Mouse (Mus musculus) retina, embryonic 14.5 days (tissue): ENCODE measurements around the gene Lcn2.

ENCODE experiments used
- DNase-seq: peaks from one replicate; pipeline ENCODE4 v3.0.0-alpha.2; 2015; ENCODE audit warnings: low spot score

Gene Lcn2

GRCm38 (mm10) chr2:32342539-32343350, 45.3 kb downstream of the Lcn2 start:
- no peak for DNase-seq

- no peak for DNase-seq
These were observed 46.0 kb downstream of the Lcn2 start for GRCm38 (mm10) chr2:32342039-32342438.

GRCm38 (mm10) chr2:32341634-32341939, 46.5 kb downstream of the Lcn2 start:
- DNase-seq: no peak

DNA sequence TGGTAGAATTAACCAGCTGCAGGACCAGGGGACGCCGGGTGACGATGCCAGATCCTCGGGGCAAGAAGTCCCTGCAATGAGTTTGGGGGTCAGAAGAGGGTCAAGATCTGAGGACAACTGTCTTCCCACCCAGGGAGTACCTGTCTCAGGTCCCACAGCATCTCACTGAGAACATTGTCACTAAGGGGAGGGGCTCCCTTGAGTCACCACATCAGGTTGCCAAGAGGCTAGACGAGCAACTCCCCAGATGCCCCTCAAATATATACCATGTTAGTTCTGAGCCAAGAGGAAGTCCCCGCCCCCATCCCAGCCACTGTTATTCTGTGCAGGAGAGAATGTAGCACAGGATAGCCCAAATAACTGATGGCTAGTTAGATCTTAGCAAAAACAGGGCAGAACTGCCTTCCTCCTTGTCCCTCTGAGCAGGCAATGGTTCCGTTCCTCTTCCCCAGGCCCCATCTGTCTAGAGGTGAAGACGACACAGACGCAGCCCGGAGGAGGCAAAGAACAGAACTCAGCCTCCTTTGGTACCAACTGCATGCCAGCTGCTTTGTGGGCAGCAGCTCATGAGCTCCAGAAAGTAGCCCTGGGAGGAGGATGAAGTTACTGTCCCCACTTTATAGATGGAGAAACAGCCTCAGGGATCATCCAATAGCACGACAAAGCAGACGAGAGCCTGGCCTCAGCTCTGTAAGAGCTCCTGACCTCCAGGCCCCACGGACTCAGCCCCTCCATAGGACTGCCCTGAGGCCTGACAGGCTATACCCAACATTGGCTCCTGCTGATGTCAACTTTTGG, 47.0 kb downstream of the Lcn2 start:
- no peak for DNase-seq

DNA sequence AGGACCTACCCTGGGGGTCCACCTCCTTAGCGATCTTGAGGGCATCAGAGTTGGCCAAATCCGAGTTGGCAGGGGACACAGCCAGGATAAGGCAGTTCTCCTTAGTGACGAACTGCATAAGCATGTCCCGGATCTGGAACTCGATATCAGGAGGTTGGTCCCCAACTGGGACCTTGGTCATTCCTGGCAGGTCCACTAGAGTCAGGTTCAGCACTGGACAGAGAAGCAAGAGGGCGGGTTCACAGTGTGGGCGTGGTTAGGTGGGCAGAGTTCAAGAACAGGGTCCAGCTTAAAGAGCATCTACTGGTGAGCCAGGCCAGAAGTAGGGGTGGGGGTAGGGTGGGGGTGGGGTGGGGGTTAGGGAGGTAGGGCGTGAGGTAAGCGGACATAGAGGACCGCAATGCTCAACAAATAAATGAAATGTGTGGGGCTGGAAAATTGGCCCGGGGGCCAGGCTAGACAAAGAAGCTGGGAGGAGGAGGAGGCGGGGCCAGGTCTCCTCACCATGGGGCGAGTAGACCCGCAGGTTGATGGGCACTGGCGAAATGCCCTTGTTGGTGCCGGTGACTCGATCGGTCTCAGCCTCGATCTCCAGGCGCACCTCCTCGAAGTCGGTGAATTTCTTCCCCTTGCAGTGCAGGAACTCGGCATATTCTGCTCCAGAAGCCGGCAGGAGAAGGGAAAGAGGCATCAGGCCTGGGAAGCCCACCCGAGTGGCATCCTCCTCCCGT, 48.0 kb downstream of the Lcn2 start:
- DNase-seq: no peak

DNA sequence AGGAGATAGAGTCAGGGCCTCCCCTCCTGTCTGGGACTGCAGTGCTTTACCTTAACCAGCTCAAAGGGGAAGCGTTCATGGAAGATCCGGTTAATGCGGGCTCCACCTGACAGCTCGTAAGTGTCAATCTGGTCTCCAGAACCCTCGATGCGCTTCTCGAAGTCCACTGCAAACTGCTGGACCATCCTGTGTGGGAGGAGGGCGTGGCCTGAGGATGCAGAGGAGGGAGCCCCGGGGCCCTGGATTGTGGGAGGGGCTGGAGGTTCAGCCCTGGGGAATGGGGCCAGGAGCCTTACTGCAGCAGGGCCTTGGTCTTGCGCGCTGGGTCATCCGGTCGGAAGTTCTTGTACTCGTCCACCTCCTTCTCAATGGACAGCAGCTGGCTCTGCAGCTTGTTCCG, 52.2 kb downstream of the Lcn2 start:
- DNase-seq: no peak
